In the genomic region with DNA sequence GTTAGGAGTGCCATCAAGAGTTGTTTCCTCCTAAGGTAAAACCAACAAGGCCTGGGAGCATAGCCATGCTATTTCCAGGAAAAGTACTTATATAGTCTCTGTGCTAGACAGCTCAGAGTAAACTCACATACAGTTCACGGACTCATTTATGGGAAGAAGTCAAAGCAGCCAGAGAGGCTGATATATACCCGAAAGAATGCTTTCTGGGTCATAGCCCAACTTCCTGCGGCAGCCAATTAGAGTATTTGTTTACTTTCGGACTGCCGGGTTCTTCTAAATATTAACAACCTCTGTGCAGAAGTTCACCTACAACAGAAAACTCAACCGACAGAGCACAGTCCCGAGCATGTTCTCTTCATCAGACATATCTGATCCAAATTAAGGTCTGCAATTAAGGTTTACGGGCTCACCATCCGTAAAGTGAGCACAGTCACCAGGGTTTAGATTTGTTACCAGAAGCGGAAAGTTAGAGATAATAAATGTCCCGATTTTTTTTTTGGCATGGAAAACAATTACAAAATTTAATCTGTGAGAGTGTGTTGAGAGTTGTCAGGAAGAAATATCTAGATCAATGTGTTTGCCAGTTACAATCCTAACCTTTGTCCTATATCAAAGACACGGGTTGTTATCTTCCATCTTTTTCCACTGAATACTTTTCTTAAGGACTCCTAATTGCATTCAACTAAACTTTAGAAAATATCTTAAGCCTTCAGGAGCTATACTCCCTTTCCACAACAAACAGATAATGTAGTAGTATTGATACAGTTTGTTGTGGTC, we compare ENCODE assay signal across 15 mouse cellular contexts.
DNase-seq lines count a peak whose midpoint lies in the region; ATAC-seq and TF ChIP-seq lines count a peak whose summit lies in the region.
"Had no signal": no experiment of that assay in that cellular context is flagged by ENCODE, and none has a peak within 500 bp of the region (broad histone marks: within the 10 kb centered on the region; RNA-seq: fewer than 3 reads in every experiment).

No protein-coding gene starts in this region.

- H3K4me1 ChIP-seq in lung, embryonic 15.5 days: peaks cover 32% of the 10 kb centered on the region
- H3K4me1 ChIP-seq in lung, adult 2 months (ENCODE audit: control insufficient read depth, insufficient read depth, low read length): peaks cover 2% of the 10 kb centered on the region; the same call in 1 of the 2 replicates
- H3K4me1 ChIP-seq in kidney, adult 2 months (ENCODE audit: control insufficient read depth, insufficient read depth, low read length): peaks cover 3% of the 10 kb centered on the region; the same call in 1 of the 2 replicates
- no peaks in the 10 kb centered on the region for H3K4me1 ChIP-seq in lung, postnatal 0 days (ENCODE audit: insufficient read depth, low read depth, low read length)
- H3K4me1 ChIP-seq: hindbrain, embryonic 15.5 days; midbrain, embryonic 13.5 days had no signal

- DNase-seq in lung, adult 2 months: no peak
- peak; percentile 73 for DNase-seq in kidney, adult 2 months
- peak; percentile 67 for DNase-seq in lung, postnatal 0 days (ENCODE audit: low spot score)
- DNase-seq in cerebellum, postnatal 14 days: no peak
- no peak for DNase-seq in heart, adult 11 months
- DNase-seq: cerebellum, adult 11-12 months; embryo, embryonic 11 days; gastrocnemius, postnatal 36 days; right cerebral cortex, postnatal 4 days had no signal

- WGBS in lung, embryonic 15.5 days: 29% methylated on average over 12 of the region's 12 CpGs
- WGBS in lung, adult 2 months: 25% methylated on average over 12 of the region's 12 CpGs
- 14% methylated on average over 12 of the region's 12 CpGs for WGBS in kidney, adult 2 months
- 30% methylated on average over 12 of the region's 12 CpGs for WGBS in lung, postnatal 0 days

- TF ChIP-seq POLR2A in lung, adult 2 months (IDR thresholded peaks at IDR 0.05; ENCODE audit: borderline replicate concordance, extremely low read depth, low read depth, low read length): no peak
- no peak for TF ChIP-seq POLR2A in kidney, adult 2 months (IDR thresholded peaks at IDR 0.05; ENCODE audit: low read depth, low read length)

- no peak for TF ChIP-seq CTCF in lung, adult 2 months (IDR thresholded peaks at IDR 0.05; ENCODE audit: insufficient read depth, low read length)
- no peak for TF ChIP-seq CTCF in kidney, adult 2 months (conservative IDR thresholded peaks at IDR 0.05; ENCODE audit: insufficient read depth, insufficient read length, low read depth, low read length)
- no peak for TF ChIP-seq CTCF in lung, postnatal 0 days (IDR thresholded peaks at IDR 0.05)

- no peaks in the 10 kb centered on the region for H3K27me3 ChIP-seq in lung, embryonic 15.5 days
- no peaks in the 10 kb centered on the region for H3K27me3 ChIP-seq in kidney, adult 2 months (replicated peaks; ENCODE audit: control insufficient read depth, insufficient read depth, low read length)
- no peaks in the 10 kb centered on the region for H3K27me3 ChIP-seq in lung, postnatal 0 days (replicated peaks; ENCODE audit: insufficient read depth, low read length)
- H3K27me3 ChIP-seq: heart, embryonic 15.5 days; hindbrain, embryonic 15.5 days; liver, embryonic 15.5 days; midbrain, embryonic 13.5 days had no signal

- no peak overlapping the region for H3K4me3 ChIP-seq in lung, embryonic 15.5 days
- H3K4me3 ChIP-seq in lung, adult 2 months (replicated peaks; ENCODE audit: extremely low read depth, low read depth, low read length): no peak overlapping the region
- H3K4me3 ChIP-seq in kidney, adult 2 months (ENCODE audit: insufficient read depth, low read depth, low read length): no peak overlapping the region
- H3K4me3 ChIP-seq in lung, postnatal 0 days (ENCODE audit: low read depth, low read length): no peak overlapping the region
- H3K4me3 ChIP-seq: heart, embryonic 15.5 days; hindbrain, embryonic 15.5 days; liver, embryonic 15.5 days; midbrain, embryonic 13.5 days had no signal

- H3K9ac ChIP-seq in lung, embryonic 15.5 days: no peak overlapping the region
- no peak overlapping the region for H3K9ac ChIP-seq in lung, postnatal 0 days (replicated peaks; ENCODE audit: low read depth)
- H3K9ac ChIP-seq: heart, embryonic 15.5 days; hindbrain, embryonic 15.5 days; liver, embryonic 15.5 days; midbrain, embryonic 13.5 days had no signal

- peak overlapping the region; percentile 33; the same call in 1 of the 2 replicates for H3K4me2 ChIP-seq in lung, embryonic 15.5 days
- no peak overlapping the region for H3K4me2 ChIP-seq in lung, postnatal 0 days (replicated peaks; ENCODE audit: low read depth, low read length)
- H3K4me2 ChIP-seq: heart, embryonic 15.5 days; hindbrain, embryonic 15.5 days; liver, embryonic 15.5 days; midbrain, embryonic 13.5 days had no signal

- H3K9me3 ChIP-seq in lung, embryonic 15.5 days: no peaks in the 10 kb centered on the region
- no peaks in the 10 kb centered on the region for H3K9me3 ChIP-seq in lung, postnatal 0 days (ENCODE audit: low read length)
- H3K9me3 ChIP-seq: heart, embryonic 15.5 days; hindbrain, embryonic 15.5 days; liver, embryonic 15.5 days; midbrain, embryonic 13.5 days had no signal

- TF ChIP-seq EP300 in lung, postnatal 0 days (IDR thresholded peaks at IDR 0.05): no peak

- peak; percentile 78; the same call in 1 of the 2 replicates for ATAC-seq in lung, embryonic 15.5 days (ENCODE audit: borderline replicate concordance, extremely low read depth, low FRiP score, low TSS enrichment)
- ATAC-seq in lung, postnatal 0 days: peak; percentile 74
- ATAC-seq in erythroblast, adult 5-6 weeks (replicated peaks; ENCODE audit: low FRiP score, poor library complexity, severe bottlenecking): no peak
- ATAC-seq: midbrain, embryonic 13.5 days had no signal

- no peaks in the 10 kb centered on the region for H3K36me3 ChIP-seq in lung, embryonic 15.5 days
- H3K36me3 ChIP-seq in kidney, adult 2 months (ENCODE audit: control insufficient read depth, insufficient read depth, low read length): peaks cover 5% of the 10 kb centered on the region; the same call in 1 of the 2 replicates
- no peaks in the 10 kb centered on the region for H3K36me3 ChIP-seq in lung, postnatal 0 days (ENCODE audit: insufficient read depth, low read length)
- H3K36me3 ChIP-seq: liver, embryonic 15.5 days had no signal

- H3K27ac ChIP-seq in lung, embryonic 15.5 days: peak overlapping the region; percentile 56
- 0 out of 2 replicates have a peak overlapping the region, but pooled peaks have one; percentile 30 for H3K27ac ChIP-seq in kidney, adult 2 months (ENCODE audit: insufficient read depth, low read depth, low read length)
- no peak overlapping the region for H3K27ac ChIP-seq in lung, postnatal 0 days (ENCODE audit: low read length)
- H3K27ac ChIP-seq: heart, embryonic 15.5 days; hindbrain, embryonic 15.5 days; liver, embryonic 15.5 days; midbrain, embryonic 13.5 days had no signal

Comparison
In these comparisons a context has a peak if more than half of its experiments do, and no peak if none do; other contexts are left out.
1. DNase-seq: peak in kidney, adult 2 months (single experiment) and lung, postnatal 0 days (single experiment); none in lung, adult 2 months (single experiment), cerebellum, postnatal 14 days (0 of 2) and heart, adult 11 months (single experiment).